Mouse (Mus musculus) gastrocnemius, postnatal 4 days (tissue): ENCODE measurements at regions not wholly inside any gene's neighbourhood (a gene's known extent, or its start where the extent isn't known, plus 50 kb on each side); places are given as distances from the start of the nearest gene placed in this dataset.
A peak's percentile ranks its signal among the peaks of the same experiment; 100 is the strongest.
"Not testable (repeated sequence)": the region's sequence is repeated elsewhere in the genome, so short reads cannot be mapped to it uniquely, and the experiment has no call there.

Experiments used
- DNase-seq, 2 experiments: peaks; one replicate each; pipeline ENCODE4 v3.0.0; 2021 to 2022; ENCODE audit warnings: low spot score in 2 of 2, mixed read lengths in 2 of 2

- DNase-seq: no peak
Measured at GRCm38 (mm10) chr13:26457487-26458253, 312.3 kb downstream of the Hdgfl1 start.

- DNase-seq: no peak
Measured at GRCm38 (mm10) chr13:26426639-26427038, 343.3 kb downstream of the Hdgfl1 start.

GRCm38 (mm10) chr13:26424513-26424912 lies 345.5 kb downstream of the Hdgfl1 start:
- no peak for DNase-seq

GRCm38 (mm10) chr13:26405757-26406156 lies 364.2 kb downstream of the Hdgfl1 start:
- no peak for DNase-seq

- no peak for DNase-seq
Measured at GRCm38 (mm10) chr13:26404707-26405106, 365.3 kb downstream of the Hdgfl1 start.

GRCm38 (mm10) chr13:26387861-26388621 lies 381.9 kb downstream of the Hdgfl1 start:
- no peak for DNase-seq

- no peak for DNase-seq
Measured at GRCm38 (mm10) chr13:26382631-26383030, 387.3 kb downstream of the Hdgfl1 start.

- DNase-seq: no peak
Measured at GRCm38 (mm10) chr13:26382154-26382553, 387.8 kb downstream of the Hdgfl1 start.

- no peak for DNase-seq
Measured at GRCm38 (mm10) chr13:26375546-26375945, 394.4 kb downstream of the Hdgfl1 start.

GRCm38 (mm10) chr13:26365911-26366310 lies 404.1 kb downstream of the Hdgfl1 start:
- not testable (repeated sequence) for DNase-seq

GRCm38 (mm10) chr13:26356341-26356740 lies 413.6 kb downstream of the Hdgfl1 start:
- no peak for DNase-seq

- DNase-seq: no peak
Measured at GRCm38 (mm10) chr13:26354421-26354820, 415.5 kb downstream of the Hdgfl1 start.

- DNase-seq: no peak
Measured at GRCm38 (mm10) chr13:26350510-26350909, 419.5 kb downstream of the Hdgfl1 start.

- no peak for DNase-seq
Measured at GRCm38 (mm10) chr13:26338795-26339194, 431.2 kb downstream of the Hdgfl1 start.

GRCm38 (mm10) chr13:26325066-26325465 lies 444.9 kb downstream of the Hdgfl1 start:
- DNase-seq: no peak

- DNase-seq: no peak
Measured at GRCm38 (mm10) chr13:26324633-26325032, 445.3 kb downstream of the Hdgfl1 start.

GRCm38 (mm10) chr13:26318557-26318956 lies 451.4 kb downstream of the Hdgfl1 start:
- DNase-seq: no peak

GRCm38 (mm10) chr13:26312246-26313010 lies 457.5 kb downstream of the Hdgfl1 start:
- DNase-seq: no peak

GRCm38 (mm10) chr13:26284073-26284444 lies 485.9 kb downstream of the Hdgfl1 start:
- no peak for DNase-seq

- DNase-seq: peak in 1 of 2 experiments; percentile 10
Measured at GRCm38 (mm10) chr13:26283397-26284072, 486.4 kb downstream of the Hdgfl1 start.

- no peak for DNase-seq
Measured at GRCm38 (mm10) chr13:26282291-26282690, 487.7 kb downstream of the Hdgfl1 start.
